Mouse (Mus musculus): ENCODE measurements around the gene Cenpu.

The Cenpu gene

DNA sequence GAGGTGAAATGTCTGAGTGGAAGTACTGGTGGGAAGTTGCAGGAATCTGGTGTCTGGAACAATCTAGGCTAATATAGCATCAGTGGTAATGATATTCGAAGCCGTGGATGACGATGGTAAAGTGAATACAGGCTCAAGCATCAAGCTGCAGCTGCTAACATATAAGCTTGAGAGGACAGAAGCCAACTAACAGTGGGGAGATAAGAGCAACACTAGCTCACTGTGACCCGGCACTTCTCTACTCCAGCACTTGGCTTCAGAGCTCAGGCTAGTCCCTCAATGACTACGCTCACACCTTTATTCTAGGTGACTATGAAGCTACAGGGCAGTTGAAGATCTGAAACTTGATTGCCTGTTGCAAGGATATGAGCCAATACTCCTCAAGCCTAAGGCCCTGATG lies 46.9 kb downstream of the Cenpu start:
- in situ Hi-C loops (cut with MboI), result no loop called here

DNA sequence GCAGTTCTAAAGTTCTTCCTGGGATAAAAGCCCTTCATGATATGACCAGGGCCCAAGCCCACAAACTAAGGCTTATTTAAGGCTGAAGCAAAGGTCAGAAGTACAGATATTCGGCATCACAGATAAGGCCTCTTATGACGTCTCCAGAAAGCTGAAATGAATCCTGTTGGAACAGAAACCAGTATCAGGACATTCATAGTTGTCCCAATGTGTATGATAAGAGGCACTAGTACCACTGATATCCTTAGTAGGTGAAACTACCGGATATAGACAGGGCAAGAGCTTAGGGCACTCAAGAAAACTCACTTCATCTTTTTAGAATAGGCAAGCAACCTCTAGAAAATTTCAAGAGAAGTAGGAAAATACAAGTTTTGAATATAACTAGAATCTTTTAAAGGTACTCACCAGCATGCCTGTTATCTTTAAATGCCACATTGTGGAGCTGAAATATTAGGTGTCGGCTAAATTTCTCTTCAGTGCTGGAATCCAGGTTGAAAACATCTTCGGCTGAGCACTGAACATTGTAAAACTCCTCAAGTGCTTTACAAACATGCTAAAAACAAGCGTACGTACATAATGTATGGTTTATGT lies 47.6 kb downstream of the Cenpu start:
- in situ Hi-C loops (cut with MboI), result no loop called here

DNA sequence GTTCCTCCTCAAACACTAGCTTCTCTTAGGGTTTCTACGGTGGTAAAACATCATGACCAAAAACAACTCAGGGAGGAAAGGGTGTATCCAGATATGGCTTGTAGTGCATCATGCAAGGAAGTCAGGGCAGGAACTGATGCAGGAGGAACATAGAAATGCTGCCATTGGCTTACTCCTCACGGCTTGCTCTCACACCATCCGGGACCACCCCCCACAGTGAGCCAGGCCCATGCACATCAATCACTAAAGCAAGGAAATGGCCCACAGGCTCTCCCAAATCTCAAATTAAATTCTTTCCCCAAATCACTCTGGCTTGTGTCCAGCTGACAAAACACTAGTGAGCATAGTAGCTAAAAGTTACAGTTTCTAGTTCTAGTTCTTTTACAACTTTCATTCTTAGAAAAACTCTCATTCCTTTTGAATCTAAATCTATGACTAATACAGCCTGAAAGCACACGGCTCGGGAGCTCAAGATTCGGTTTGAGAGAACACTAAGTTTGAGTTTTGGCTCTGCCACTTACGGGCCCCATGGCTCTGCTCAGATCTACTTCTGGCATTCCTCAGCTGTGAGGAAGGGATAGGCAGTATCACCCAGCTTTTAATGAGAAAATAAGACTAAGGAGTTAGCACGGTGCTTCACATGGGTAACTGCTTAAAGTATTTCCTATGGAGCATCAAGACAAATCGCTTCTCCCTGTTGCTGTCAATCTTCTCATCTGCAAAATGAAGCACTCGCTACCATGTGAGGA lies 49.3 kb downstream of the Cenpu start:
- in situ Hi-C loops (cut with MboI), result no loop called here

GRCm38 (mm10) chr8:46603587-46603986 lies 51.8 kb downstream of the Cenpu start:
- in situ Hi-C loops (cut with MboI), result no loop called here

- in situ Hi-C loops (cut with MboI), result no loop called here
Observed at GRCm38 (mm10) chr8:46606930-46607329, 55.1 kb downstream of the Cenpu start.

GRCm38 (mm10) chr8:46611557-46611956 lies 59.7 kb downstream of the Cenpu start:
- in situ Hi-C loops (cut with MboI), result no loop called here

- in situ Hi-C loops (cut with MboI), result no loop called here
Observed at GRCm38 (mm10) chr8:46612913-46613312, 61.1 kb downstream of the Cenpu start.

GRCm38 (mm10) chr8:46613377-46613776 lies 61.5 kb downstream of the Cenpu start:
- in situ Hi-C loops (cut with MboI), result no loop called here

DNA sequence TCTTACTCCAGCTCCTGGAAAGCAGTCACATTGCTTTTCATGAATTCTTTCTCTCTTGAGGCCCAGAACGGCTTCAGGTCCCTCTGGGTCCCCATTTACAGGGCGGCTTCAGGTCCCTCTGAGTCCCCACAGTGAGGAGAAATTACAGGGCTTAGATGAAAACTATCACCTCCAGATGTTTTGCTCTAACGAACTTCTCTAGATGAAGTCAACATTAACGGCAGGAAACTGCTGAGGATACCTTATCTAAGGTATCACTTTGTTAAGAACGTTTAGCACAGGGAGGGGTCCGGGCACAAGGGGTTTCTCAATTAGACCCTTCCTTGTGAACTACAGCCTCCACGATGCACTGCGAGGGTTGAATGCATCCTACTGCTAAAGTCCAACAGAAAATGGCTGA lies 64.1 kb downstream of the Cenpu start:
- in situ Hi-C loops (cut with MboI), result no loop called here

- in situ Hi-C loops (cut with MboI), result no loop called here
Observed at GRCm38 (mm10) chr8:46616879-46617689, 65.3 kb downstream of the Cenpu start, which contains the start of the genes Primpol and Casp3. TSS of gene Primpol (minus strand) at chr8:46617212. TSS of gene Casp3 (plus strand) at chr8:46617291.

DNA sequence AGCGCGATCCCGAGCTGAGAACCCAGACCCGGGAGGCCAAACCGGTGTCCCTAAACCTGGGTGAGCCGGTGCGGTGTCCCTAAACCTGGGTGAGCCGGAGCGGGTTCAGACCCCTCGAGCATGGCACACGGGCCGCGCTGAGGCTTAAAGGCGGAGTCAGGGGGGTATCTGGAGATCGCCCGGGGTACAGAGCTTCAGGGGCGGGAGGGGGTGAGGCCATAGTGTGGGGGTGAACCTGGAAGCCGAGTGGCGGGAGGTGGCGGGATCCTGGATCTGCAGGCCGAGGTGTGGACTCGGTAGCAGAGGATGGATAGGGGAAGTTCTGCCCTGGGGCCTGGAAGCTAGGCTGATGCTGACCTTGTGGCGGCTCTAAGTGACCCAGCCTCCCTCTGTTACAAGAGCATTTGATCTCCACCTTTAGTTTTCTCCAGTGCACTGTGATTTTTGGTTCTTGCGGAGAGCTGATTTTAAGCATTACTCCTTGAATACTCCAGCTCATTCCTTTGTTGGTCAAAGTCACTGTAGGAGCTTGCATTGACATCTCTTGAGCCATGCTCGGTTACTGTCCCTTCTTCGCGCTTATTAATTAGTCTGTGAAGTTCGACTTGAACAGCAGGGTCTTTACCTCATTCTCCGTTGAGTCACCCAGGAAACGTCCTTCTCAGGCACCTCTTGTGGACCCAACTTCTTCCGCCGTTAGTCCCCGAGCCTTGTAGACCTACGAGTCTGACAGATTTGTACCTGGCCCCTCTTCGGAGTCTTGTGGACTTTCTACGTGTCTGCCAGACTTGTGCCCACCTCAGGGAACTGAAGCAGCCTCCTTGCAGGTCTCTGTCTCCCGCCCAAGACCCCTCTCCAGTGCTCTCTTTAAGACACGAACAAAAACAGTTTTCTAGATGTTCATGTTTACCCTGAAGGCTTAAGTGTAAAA lies 66.1 kb downstream of the Cenpu start:
- in situ Hi-C loops (cut with MboI), result no loop called here

- in situ Hi-C loops (cut with MboI), result no loop called here
Observed at GRCm38 (mm10) chr8:46618639-46619320, 67.0 kb downstream of the Cenpu start.

GRCm38 (mm10) chr8:46622446-46623270 lies 70.8 kb downstream of the Cenpu start:
- in situ Hi-C loops (cut with MboI), result no loop called here

GRCm38 (mm10) chr8:46625166-46625565 lies 73.3 kb downstream of the Cenpu start:
- in situ Hi-C loops (cut with MboI), result no loop called here

DNA sequence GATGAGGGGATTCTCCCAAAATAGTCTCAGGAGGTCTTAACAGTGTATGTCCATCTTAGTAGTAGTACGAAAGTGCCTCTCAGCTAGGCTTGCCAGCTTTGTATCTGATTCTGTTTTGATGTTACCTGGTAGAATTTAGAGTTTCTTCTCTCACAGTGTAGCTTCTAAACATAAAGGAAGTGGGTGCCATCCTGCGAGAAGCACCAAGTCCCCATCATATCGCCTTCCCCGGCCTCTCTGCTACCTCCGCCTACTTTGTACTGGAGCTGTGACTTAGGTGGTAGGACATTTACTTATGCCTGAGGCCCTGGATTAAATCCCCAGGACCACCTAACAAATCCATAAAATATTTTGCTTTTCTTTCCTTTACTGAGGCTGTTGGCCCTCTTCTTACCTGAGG lies 74.8 kb downstream of the Cenpu start:
- in situ Hi-C loops (cut with MboI), result no loop called here

DNA sequence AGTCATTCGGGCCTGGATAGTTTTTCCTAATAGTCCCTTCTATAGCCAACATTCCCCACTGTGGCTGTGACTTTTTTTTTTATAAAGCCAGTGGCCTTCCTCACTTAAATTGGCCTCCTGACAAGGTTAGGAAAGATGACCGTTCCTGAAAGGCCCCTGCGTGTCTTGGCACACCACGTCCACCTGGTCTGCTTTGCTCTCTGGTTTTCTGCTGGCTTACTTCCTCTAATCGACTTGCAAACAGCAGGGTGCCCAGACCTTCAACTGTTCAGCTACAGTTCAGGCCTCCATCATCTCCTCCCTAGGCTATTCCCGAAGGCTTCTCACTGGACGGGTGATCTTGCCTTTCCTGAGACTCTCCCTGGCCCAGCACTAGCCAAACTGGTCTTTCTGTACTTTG lies 76.1 kb downstream of the Cenpu start:
- in situ Hi-C loops (cut with MboI), result no loop called here

DNA sequence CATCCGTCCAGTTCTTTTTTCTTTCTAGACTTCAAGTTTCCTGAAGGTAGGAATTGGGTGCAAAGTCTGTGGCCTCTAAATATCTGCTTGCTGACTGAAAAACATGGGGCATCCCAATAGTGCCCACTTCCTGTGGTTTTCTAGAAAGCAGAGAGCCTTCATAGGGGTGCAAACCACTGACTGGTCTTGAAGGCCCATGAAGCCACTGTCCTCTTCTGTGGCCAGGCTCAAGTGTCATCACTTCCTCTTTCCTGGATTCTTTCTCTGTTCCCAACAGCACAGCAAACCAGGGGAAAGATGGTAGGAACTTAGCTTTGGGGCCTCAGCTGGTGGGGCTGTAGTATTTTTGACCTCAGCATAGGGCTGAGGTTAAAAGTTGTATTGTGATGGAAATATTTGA lies 76.8 kb downstream of the Cenpu start:
- in situ Hi-C loops (cut with MboI), result no loop called here
